Comparison of ENCODE assay signal across 12 mouse cellular contexts in the genomic region with DNA sequence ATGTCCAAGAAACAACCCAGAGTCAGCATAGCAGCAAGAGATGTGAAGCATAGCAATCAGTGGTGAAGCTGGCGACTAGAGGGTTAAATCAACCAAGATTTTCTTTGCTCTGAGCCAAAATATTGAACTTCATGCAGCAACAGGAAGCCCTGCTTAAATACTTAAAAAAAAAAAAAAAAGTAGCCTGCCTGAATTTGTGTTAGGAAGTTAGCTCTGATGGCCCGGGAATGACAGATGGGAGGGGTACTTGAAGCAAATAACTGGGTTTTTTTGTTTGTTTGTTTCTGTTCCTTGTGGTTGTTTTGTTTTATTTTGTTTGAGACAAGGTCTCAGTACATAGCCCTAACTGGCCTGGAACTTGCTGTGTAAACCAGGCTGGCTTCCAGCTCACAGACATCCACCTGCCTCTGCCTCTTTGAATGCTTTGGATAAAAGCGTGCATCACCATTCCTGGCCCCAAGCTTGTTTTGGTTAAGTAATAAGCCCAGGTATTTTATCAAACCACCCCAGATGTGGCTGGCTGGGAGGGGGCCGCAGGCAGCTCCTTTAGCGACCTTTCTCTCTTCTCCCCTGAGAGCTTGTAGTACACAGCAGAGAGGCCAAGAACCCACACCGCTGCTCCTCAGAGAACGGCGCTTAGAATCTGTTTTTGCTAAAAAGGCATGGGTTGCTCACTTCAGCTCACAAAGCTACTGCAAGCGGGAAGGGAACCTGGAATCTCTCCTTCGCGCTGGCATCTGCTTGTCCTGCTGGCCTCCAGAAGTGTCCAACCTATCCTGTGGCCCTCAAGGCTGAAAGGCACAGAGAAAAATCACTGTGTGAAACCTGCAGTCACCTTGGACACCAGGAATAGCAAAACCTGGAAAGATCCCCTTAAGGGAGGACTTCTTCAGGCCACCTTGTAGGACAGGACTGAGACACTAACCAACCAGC. TPM values are rescaled to one million over a fixed set of nuclear protein-coding genes. Genes with fewer than 3 reads are reported as not detected.
DNase-seq lines count a peak whose midpoint lies in the region; ATAC-seq and TF ChIP-seq lines count a peak whose summit lies in the region.
"Had no signal": no experiment of that assay in that cellular context is flagged by ENCODE, and none has a peak within 500 bp of the region (broad histone marks: within the 10 kb centered on the region; RNA-seq: fewer than 3 reads in every experiment).

No protein-coding gene starts in this region.

- peak overlapping the region; percentile 19; the same call in 1 of the 2 replicates for H3K27ac ChIP-seq in heart, embryonic 15.5 days
- H3K27ac ChIP-seq in bone marrow, adult 2 months (ENCODE audit: control insufficient read depth, insufficient read depth, low read depth, low read length, poor library complexity): peak overlapping the region; percentile 59
- peak overlapping the region; percentile 98 for H3K27ac ChIP-seq in macrophage
- H3K27ac ChIP-seq: hindbrain, embryonic 13.5 days had no signal

- H3K36me3 ChIP-seq in heart, embryonic 15.5 days: no peaks in the 10 kb centered on the region
- no peaks in the 10 kb centered on the region for H3K36me3 ChIP-seq in macrophage (ENCODE audit: inconsistent target)
- H3K36me3 ChIP-seq: hindbrain, embryonic 13.5 days had no signal

- DNase-seq in heart, postnatal 4 days: no peak
- DNase-seq in left cerebral cortex, postnatal 14 days (ENCODE audit: low spot score in 2 of 2): no peak
- no peak for DNase-seq in right cerebral cortex, postnatal 4 days
- DNase-seq: cerebellum, adult 2 months; thymus, adult 2 months had no signal

- 63% methylated on average over 11 of the region's 11 CpGs for WGBS in heart, embryonic 15.5 days
- WGBS in bone marrow, adult 2 months: 59% methylated on average over 11 of the region's 11 CpGs
- WGBS in macrophage (ENCODE audit: missing documents): 77% methylated on average over 11 of the region's 11 CpGs

- no peak overlapping the region for H3K4me3 ChIP-seq in heart, embryonic 15.5 days
- no peak overlapping the region for H3K4me3 ChIP-seq in bone marrow, adult 2 months (replicated peaks; ENCODE audit: control insufficient read depth, low read depth, low read length)
- no peak overlapping the region; the same call in 1 of the 2 replicates for H3K4me3 ChIP-seq in macrophage (ENCODE audit: inconsistent target)
- H3K4me3 ChIP-seq: hindbrain, embryonic 13.5 days had no signal

- H3K27me3 ChIP-seq in heart, embryonic 15.5 days: no peaks in the 10 kb centered on the region
- H3K27me3 ChIP-seq: hindbrain, embryonic 13.5 days had no signal

- H3K4me1 ChIP-seq in heart, embryonic 15.5 days (replicated peaks): peaks cover 17% of the 10 kb centered on the region
- peaks cover 19% of the 10 kb centered on the region for H3K4me1 ChIP-seq in bone marrow, adult 2 months (ENCODE audit: control insufficient read depth, insufficient read depth, low read length)

- TF ChIP-seq POLR2A in bone marrow, adult 2 months (IDR thresholded peaks at IDR 0.05; ENCODE audit: borderline replicate concordance, control insufficient read depth, low read depth, low read length): no peak

- no peaks in the 10 kb centered on the region for H3K9me3 ChIP-seq in heart, embryonic 15.5 days (replicated peaks)

- no peaks in the 10 kb centered on the region for H3K79me2 ChIP-seq in macrophage (ENCODE audit: inconsistent target)

- no peak overlapping the region for H3K9ac ChIP-seq in heart, embryonic 15.5 days
- H3K9ac ChIP-seq: hindbrain, embryonic 13.5 days had no signal

- no peak for ATAC-seq in heart, embryonic 15.5 days (replicated peaks; ENCODE audit: insufficient number of reproducible peaks, insufficient read depth, low FRiP score, low read depth)
- peak; percentile 62 for ATAC-seq in erythroid progenitor cell, adult 5-6 weeks (replicated peaks; ENCODE audit: low FRiP score, poor library complexity, severe bottlenecking)
- ATAC-seq in frontal cortex, adult (ENCODE audit: low TSS enrichment): no peak
- ATAC-seq: activated CD4-positive, CD25-positive, alpha-beta regulatory T cell, adult 4 months had no signal

- intact Hi-C loops in left cerebral cortex, postnatal 14 days (cut with DNase I): no loop called here

- H3K4me2 ChIP-seq in heart, embryonic 15.5 days: no peak overlapping the region
- H3K4me2 ChIP-seq: hindbrain, embryonic 13.5 days had no signal

- no peak for TF ChIP-seq CTCF in bone marrow, adult 2 months (IDR thresholded peaks at IDR 0.05; ENCODE audit: control insufficient read depth, insufficient read depth, low read length)

RNA-seq across cellular contexts. Expression of gene Wdr26, which starts 34.0 kb away (rescaled TPM):
- polyA plus RNA-seq in heart, embryonic 15.5 days (2015; fragmentation: Nextera tagmentation; extraction: Ambion mirVana): 25.1 and 29.3 TPM in 2 replicates
- 100 to 1,000 TPM; 137 to 138 TPM for total RNA-seq in heart, postnatal 4 days (2021)
- 88.4 and 115 TPM in 2 replicates for polyA plus RNA-seq in bone marrow, adult 2 months (2011; ENCODE audit: insufficient read depth, insufficient read length, low replicate concordance, missing spikeins)
- 344 and 373 TPM in 2 replicates for total RNA-seq in erythroid progenitor cell, adult 5-6 weeks (2015; ENCODE audit: low replicate concordance)
- total RNA-seq in erythroid progenitor cell, adult 5-6 weeks (2017; ENCODE audit: low replicate concordance): 381 and 400 TPM in 2 replicates
- 100 to 1,000 TPM; 306 to 843 (median 604) TPM for total RNA-seq in macrophage (2018; cell fraction: chromatin; rRNA removed)
- total RNA-seq in macrophage (2018; cell fraction: cytosol; rRNA removed): 100 to 1,000 TPM; 117 to 200 (median 160) TPM
- total RNA-seq in macrophage (2018; cell fraction: nucleus; rRNA removed): 100 to 1,000 TPM; 284 to 524 (median 451) TPM
- 115 to 137 TPM (median 119 TPM) in 3 replicates for polyA plus RNA-seq in macrophage (2018)
- 100 to 1,000 TPM; 119 to 126 TPM for total RNA-seq in left cerebral cortex, postnatal 14 days (2021)

Comparison
In these comparisons a context has a peak if more than half of its experiments do, and no peak if none do; other contexts are left out.
1. H3K27ac ChIP-seq: peak in every context shown above with its lines; median percentile 98 in macrophage; 59 in bone marrow, adult 2 months; 19 in heart, embryonic 15.5 days.